Mouse (Mus musculus) forebrain, embryonic 10.5 days (tissue): ENCODE measurements around the gene Arid3a. TPM values are rescaled to one million over a fixed set of nuclear protein-coding genes. Genes with fewer than 3 reads are reported as not detected.
A peak's percentile ranks its signal among the peaks of the same experiment; 100 is the strongest.

Source experiments
- DNase-seq: peaks from one replicate; pipeline ENCODE4 v3.0.0-alpha.2; 2017; ENCODE audit warnings: low spot score; ENCODE audit errors: extremely low spot score
- H3K27ac ChIP-seq: fragments of 300-500 bp; sonication (generic); 2 replicates; pipeline ENCODE4 v1.5.1; 2016; ENCODE audit warnings: mild to moderate bottlenecking
- H3K27me3 ChIP-seq: fragments of 300-500 bp; sonication (generic); 2 replicates; pipeline ENCODE4 v1.6.1; 2016; ENCODE audit warnings: mild to moderate bottlenecking; ENCODE audit not compliant: poor library complexity, severe bottlenecking
- H3K36me3 ChIP-seq: fragments of 300-500 bp; sonication (generic); replicated peaks from 2 replicates; pipeline ENCODE4 v1.6.1; 2016; ENCODE audit warnings: mild to moderate bottlenecking, moderate library complexity
- H3K4me1 ChIP-seq: fragments of 300-500 bp; sonication (generic); 2 replicates; pipeline ENCODE4 v1.6.1; 2016
- H3K4me3 ChIP-seq: fragments of 300-500 bp; sonication (generic); 2 replicates; pipeline ENCODE4 v1.5.1; 2016; ENCODE audit warnings: mild to moderate bottlenecking, moderate library complexity
- H3K9me3 ChIP-seq: fragments of 300-500 bp; sonication (generic); 2 replicates; pipeline ENCODE4 v1.6.1; 2016; ENCODE audit warnings: mild to moderate bottlenecking, moderate library complexity
- WGBS: fragments of 180-500 bp; shearing (Covaris S2); methylation state at CpG from one replicate; pipeline ENCODE4 v1.1.7; 2016; 5-methylcytosine and 5-hydroxymethylcytosine counted together
- polyA plus RNA-seq: library from polyadenylated mRNA; unstranded; fragments of >200 nt; fragmentation: Nextera tagmentation; extraction: Ambion mirVana; gene quantifications from 2 replicates; pipeline ENCODE4 v1.2.1, GENCODE M21; 2016

Gene Arid3a
- polyA plus RNA-seq, 1 experiment from 2014 or later = 12.5 TPM

DNA sequence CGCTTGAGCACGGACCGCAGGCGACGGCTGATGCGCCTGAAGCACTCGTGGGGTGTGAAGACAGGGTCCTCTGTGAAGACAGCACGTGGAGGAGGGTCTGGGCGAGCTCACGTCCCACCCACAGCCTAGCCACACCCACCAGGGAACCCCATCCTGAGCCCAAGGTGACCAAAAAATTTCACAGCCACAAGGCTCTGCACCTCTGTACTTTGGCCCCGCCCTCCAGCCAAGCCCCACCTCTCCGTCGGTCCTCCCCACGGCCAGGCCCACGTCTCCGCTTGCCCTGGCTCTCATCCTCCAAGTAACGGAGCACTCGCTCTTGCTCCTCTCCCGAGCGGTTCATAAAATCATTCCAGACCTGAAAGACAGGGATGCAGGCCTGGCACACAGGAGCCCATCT is 14.4 kb upstream of the Arid3a start:
- peaks cover 21% of the 10 kb centered on the region for H3K27me3 ChIP-seq
- H3K27ac ChIP-seq = no peak overlapping the region
- peaks cover 30% of the 10 kb centered on the region for H3K36me3 ChIP-seq
- 67% methylated on average over 20 of the region's 20 CpGs for WGBS
- H3K9me3 ChIP-seq = no peaks in the 10 kb centered on the region
- H3K4me3 ChIP-seq = no peak overlapping the region; the same call in 1 of the 2 replicates
- H3K4me1 ChIP-seq = peaks cover 62% of the 10 kb centered on the region
- DNase-seq = no peak

DNA sequence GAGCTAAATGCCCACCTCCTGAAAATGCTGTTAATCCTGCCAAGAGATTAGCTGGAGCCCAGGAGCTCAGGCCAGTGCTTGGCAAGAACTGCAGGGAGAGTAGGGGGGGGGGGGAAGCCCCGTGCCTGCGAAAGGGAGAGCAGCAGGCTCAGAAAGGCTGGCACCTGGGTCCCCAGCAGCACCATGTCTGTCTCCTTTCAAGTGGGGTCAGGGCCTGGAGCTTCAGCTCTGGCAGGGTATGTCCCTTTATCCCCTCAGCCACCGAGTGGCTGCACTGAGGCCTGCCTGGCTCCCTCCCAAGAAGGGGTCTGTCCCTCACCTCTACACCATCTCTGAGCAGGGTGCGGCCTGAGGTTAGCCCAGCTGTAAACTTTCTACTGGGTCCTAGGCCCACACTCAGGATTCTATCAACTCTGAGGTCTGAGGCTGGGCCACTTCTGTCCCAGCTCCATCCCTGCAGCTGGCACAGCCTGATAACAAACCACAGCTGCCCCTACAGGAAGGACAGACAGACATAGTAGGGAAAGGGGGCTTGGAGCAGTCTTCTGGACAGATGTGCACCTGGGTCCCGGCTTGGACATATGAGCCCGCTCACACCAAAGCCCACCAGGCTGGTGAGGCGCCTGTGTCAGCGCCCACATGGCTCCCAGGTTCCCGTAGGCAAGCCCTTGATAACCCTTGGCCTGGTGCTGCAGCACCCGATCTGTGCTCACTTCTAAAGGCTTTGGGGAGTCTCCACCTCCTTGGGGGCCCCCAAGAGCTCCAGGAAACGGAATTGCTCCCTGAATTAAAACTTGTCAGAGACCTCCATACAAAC is 12.5 kb upstream of the Arid3a start:
- peak overlapping the region; percentile 14; the same call in 1 of the 2 replicates for H3K4me3 ChIP-seq
- H3K27me3 ChIP-seq = peaks cover 38% of the 10 kb centered on the region
- H3K9me3 ChIP-seq = no peaks in the 10 kb centered on the region
- H3K36me3 ChIP-seq = peaks cover 30% of the 10 kb centered on the region
- peaks cover 65% of the 10 kb centered on the region for H3K4me1 ChIP-seq
- no peak for DNase-seq
- H3K27ac ChIP-seq = no peak overlapping the region
- WGBS = 67% methylated on average over 11 of the region's 11 CpGs

DNA sequence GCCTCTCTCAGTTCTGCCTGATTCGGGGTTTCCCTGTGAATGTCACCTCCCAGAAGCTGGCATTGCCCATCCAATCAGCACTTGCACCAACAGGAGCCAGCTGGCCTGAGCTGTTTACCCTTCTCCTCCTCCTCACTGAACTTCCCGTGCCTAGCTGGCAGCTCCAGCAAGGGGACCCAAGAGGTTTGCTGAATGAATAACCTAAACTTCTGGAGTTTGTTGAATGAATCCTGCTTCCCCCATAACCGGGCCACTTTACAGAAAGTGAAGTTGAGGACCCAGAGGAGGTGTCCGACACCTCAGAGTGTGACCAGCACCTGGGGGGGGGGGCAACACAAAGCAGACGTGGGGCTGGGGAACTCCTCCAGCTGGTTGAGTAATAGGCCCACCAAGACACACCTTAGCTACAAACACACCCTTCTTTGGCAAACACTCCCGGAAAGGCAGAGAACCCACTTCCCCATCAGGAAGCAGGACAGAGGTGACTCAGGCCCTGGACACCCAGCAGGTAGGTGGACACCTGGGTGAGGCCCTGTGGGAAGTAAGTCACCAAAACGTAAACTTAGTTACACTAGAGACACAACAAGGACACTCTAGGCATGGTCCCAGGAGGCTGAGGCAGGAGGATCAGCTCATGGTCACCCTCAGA is 11.8 kb upstream of the Arid3a start:
- WGBS = 73% methylated on average over 7 of the region's 7 CpGs
- no peak overlapping the region for H3K27ac ChIP-seq
- peak overlapping the region; percentile 83; the same call in 1 of the 2 replicates for H3K4me3 ChIP-seq
- H3K36me3 ChIP-seq = peaks cover 30% of the 10 kb centered on the region
- no peak for DNase-seq
- H3K4me1 ChIP-seq = peaks cover 68% of the 10 kb centered on the region
- H3K9me3 ChIP-seq = no peaks in the 10 kb centered on the region
- H3K27me3 ChIP-seq = peaks cover 45% of the 10 kb centered on the region

DNA sequence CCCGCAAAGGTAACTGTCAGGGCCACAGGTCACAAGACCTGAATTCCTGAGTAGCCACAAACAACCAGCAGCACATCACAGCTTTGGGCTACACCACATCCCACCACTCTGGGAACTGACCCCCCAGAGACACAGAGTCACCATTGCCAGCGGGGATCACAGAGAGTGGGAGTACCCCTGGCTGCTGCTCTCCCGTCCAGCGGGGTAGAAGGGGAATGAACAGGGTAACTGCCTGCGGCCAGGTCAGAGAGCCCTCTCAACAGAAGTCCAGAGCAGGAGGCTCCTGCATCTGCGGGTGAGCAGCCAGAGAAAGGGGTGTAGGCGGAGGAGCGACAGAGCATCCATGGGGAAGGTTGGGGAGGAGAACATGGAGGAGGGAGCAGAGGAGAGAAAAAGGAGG is 10.8 kb upstream of the Arid3a start:
- Histone ChIP-seq H3K4me1 (peaks cover 78% of the 10 kb centered on the region), H3K36me3 (peaks cover 22% of the 10 kb centered on the region), H3K27ac (peak overlapping the region; percentile 93), H3K27me3 (peaks cover 55% of the 10 kb centered on the region), H3K4me3 (peak overlapping the region; percentile 83), H3K9me3 (no peaks in the 10 kb centered on the region)
- DNase-seq = no peak
- 7% methylated on average over 8 of the region's 8 CpGs for WGBS

DNA sequence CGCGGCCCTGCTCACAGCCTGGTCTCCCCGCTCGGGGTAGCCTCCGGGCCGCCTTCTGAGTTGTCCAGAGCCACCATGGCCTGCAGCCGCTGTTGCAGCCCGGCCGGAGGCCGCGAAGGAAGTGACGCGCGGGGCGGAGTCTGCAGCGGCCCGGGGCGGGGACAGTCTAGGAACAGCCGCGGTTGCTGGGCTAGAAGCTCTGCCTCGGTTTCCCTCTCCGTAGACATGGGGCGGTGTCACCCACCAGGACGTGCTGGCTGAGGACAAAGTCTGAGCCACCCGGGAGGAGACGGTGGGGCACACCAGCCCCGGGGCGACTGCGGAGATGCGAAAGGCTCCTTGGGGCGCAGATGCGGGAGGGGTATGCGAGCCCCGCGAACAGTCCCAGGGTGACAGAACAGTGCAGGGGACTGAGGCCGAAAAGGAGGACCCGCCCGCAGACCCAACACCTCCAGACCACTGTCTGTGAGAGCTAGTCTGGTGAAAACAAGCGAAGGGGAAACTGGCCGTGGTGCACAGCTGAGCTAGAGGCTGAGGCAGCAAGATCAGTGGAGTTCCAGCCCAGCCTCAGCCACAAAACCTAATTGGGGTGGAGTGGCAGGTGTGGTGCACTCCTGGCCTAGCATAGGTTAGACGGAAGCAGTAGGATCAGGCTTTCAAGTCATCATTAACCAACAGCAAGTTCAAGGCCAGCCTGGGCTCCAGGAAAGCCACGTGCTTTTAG is 9.9 kb upstream of the Arid3a start, which contains the start of gene Kiss1r:
Gene Kiss1r (plus strand): TSS at position 164 of the 724 bp plus-strand sequence.
- peak; percentile 83 for DNase-seq
- H3K27ac ChIP-seq = peak within 1 kb of the TSS; percentile 93
- H3K27me3 ChIP-seq = peaks cover 61% of the 10 kb centered on the region
- peak within 1 kb of the TSS; percentile 83 for H3K4me3 ChIP-seq
- 3% methylated on average over 42 of the region's 42 CpGs for WGBS
- peaks cover 87% of the 10 kb centered on the region for H3K4me1 ChIP-seq
- no peaks in the 10 kb centered on the region for H3K9me3 ChIP-seq
- H3K36me3 ChIP-seq = peaks cover 13% of the 10 kb centered on the region

DNA sequence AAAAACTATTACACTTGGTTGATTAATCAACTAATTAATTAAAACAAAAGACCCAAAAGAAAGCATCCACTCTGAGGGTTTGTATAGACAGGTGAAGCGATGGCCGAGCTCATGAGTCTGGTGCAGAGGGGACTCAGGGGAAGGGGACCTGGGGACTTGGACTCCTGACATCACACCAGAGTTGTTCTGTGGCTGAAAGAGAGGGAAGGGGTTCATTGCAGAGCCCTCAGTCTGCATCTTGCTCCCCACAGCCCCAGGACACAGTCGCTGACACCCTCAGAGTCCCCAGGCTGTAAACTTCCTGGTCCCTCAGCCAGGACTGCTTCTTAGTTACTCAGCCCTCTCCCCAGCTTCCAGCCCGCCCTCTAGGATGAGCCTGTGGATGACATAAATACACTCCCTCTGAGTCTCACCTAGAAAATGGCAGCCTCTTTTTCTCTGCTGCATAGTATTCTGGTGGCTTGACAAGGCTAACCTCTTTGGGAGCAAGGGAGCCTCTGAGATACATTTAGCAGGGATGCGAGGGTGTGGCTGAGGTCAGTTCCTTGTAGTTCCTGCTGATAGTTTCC is 9.2 kb upstream of the Arid3a start:
- H3K9me3 ChIP-seq = no peaks in the 10 kb centered on the region
- H3K27ac ChIP-seq = no peak overlapping the region
- H3K4me1 ChIP-seq = peaks cover 83% of the 10 kb centered on the region
- peak overlapping the region; percentile 83 for H3K4me3 ChIP-seq
- no peak for DNase-seq
- H3K36me3 ChIP-seq = peaks cover 7% of the 10 kb centered on the region
- peaks cover 68% of the 10 kb centered on the region for H3K27me3 ChIP-seq
- 65% methylated on average over 5 of the region's 5 CpGs for WGBS

DNA sequence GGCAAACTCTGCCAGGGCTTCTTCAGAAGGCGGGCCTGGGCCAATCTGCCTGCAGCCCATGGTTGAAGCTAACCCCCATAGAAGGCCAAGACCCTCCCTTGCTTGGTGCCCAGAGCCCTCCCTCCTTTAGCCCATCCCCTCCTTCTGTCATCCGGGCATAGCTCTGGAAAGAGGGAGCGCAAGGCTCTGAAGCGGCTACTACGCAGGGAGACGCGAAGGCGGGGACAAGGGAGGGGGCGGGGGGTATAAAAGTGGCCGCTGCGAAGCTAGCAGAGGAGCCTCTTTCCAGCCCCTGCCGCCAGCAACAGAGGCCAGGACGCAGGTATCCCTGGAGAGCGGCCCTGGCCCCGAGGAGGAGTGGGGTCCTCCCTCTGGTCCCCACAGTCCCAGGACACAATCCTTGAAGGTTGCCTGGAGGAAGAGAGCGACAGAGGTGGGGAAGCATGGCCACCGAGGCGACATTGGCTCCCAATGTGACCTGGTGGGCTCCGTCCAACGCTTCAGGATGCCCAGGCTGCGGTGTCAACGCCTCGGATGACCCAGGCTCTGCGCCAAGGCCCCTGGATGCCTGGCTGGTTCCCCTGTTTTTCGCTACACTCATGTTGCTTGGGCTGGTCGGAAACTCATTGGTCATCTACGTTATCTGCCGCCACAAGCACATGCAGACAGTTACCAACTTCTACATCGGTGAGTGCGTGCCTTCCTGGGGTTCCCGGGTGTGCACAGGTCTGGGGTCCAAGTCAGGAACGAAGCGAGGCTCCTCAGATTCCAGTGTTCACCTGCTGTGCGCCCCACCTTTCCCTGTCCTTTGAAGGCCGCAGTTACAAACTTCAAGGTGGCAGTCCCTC is 8.4 kb upstream of the Arid3a start:
- Histone ChIP-seq H3K27ac (no peak overlapping the region), H3K36me3 (no peaks in the 10 kb centered on the region; the same call in 1 of the 2 replicates), H3K4me1 (peaks cover 81% of the 10 kb centered on the region), H3K9me3 (no peaks in the 10 kb centered on the region), H3K4me3 (peak overlapping the region; percentile 18), H3K27me3 (peaks cover 76% of the 10 kb centered on the region)
- 3% methylated on average over 35 of the region's 35 CpGs for WGBS
- DNase-seq = no peak

DNA sequence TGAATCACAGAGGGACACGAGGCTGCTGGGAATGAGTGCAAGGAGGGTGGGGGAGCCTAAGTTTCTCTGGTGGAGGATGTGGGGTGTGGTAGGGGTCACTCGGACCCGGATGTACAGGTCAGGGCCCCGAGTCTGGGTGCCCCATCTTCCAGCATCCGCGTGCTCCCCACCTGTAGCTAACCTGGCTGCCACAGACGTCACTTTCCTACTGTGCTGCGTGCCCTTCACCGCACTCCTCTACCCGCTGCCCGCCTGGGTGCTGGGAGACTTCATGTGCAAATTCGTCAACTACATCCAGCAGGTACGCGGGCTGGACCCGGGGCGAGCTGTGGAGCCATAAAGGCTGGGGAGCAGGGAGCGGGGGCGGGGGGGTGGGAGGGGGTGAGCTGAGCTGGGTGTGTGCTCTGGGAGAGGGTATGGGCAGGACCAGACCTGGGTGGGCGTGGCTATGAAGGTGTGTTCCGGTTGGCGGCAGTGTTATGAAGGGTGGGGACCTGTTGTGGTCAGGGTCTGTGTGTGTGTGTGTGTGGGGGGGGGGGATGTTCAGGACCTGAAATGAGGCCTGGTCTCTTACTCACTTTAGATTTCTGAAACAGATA is 7.5 kb upstream of the Arid3a start:
- Histone ChIP-seq H3K4me1 (peaks cover 72% of the 10 kb centered on the region), H3K4me3 (peak overlapping the region; percentile 18)

DNA sequence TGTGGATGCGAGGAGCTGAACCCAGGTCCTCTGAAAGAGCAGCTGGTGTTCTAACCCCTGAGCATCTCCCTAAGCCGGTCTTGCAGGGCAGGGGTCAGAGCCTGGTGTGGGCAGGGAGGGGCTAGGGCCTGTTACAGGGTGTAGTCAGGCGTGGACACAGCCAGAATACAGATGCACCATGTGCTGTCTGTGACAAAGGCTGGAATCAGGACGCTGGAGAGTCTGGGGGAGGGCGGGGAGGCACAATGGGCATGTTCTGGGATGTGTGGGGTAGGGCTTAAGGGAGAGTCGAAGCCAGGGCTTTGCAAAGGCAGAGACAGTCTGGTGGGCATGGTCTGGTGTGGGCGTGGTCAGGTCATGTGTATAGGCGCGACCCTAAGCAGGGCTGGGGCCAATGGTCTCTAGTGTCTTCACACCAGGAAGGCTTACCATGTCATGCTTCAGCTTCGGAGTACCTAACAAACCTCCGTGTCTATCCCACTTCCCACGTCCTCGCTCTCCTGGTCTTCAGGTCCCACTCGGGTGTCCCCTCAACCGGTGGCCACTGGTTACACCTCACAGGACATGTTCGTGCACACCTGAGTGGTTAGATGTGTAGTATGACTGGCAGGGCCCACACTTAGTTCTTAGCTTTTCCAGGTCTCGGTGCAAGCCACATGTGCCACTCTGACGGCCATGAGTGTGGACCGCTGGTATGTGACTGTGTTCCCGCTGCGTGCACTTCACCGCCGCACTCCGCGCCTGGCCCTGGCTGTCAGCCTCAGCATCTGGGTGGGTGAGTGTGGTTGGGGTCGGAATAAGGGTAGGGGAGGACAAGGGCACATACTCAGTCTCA is 6.6 kb upstream of the Arid3a start:
- WGBS = 17% methylated on average over 26 of the region's 26 CpGs
- Histone ChIP-seq H3K9me3 (no peaks in the 10 kb centered on the region), H3K27ac (no peak overlapping the region), H3K4me3 (peak overlapping the region; percentile 41), H3K4me1 (peaks cover 63% of the 10 kb centered on the region), H3K27me3 (peaks cover 79% of the 10 kb centered on the region), H3K36me3 (no peaks in the 10 kb centered on the region)
- no peak for DNase-seq

More for the DNA sequence above, 7.5 kb upstream of the Arid3a start:
- Histone ChIP-seq H3K36me3 (no peaks in the 10 kb centered on the region), H3K27me3 (peaks cover 81% of the 10 kb centered on the region), H3K9me3 (no peaks in the 10 kb centered on the region), H3K27ac (no peak overlapping the region)
- no peak for DNase-seq
- WGBS = 2% methylated on average over 21 of the region's 21 CpGs

DNA sequence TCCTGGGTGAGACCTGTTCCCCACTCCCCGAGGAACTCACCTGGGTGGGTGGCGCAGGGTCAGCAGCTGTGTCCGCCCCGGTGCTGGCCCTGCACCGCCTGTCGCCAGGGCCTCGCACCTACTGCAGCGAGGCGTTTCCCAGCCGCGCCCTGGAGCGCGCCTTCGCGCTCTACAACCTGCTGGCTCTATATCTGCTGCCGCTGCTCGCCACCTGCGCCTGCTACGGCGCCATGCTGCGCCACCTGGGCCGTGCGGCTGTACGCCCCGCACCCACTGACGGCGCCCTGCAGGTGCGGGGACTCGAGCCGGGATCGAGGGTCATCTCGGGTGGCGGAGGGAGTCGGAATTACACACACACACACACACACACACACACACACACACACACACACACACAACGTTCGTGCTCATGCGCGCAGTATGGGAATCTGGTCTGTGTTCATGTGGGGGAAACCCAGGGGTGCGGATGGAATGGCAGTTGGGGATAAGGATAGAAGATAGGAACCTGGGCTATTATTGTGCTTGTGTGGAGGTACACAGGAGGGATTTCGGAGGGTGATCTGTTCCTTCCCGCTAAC is 5.8 kb upstream of the Arid3a start, which contains the start of gene R3hdm4:
Gene R3hdm4 (minus strand): TSS at position 251 of the 578 bp plus-strand sequence.
- Histone ChIP-seq H3K4me3 (peak within 1 kb of the TSS; percentile 41), H3K36me3 (no peaks in the 10 kb centered on the region), H3K27ac (no peak within 1 kb of the TSS), H3K9me3 (no peaks in the 10 kb centered on the region), H3K4me1 (peaks cover 63% of the 10 kb centered on the region), H3K27me3 (peaks cover 82% of the 10 kb centered on the region)
- no peak for DNase-seq
- WGBS = 6% methylated on average over 41 of the region's 41 CpGs
